In genomic region chr2:24042901-24043300, GRCm38 (mm10) we compare ENCODE assay signal across 39 mouse cellular contexts. TPM values are rescaled to one million over a fixed set of nuclear protein-coding genes. Genes with fewer than 3 reads are reported as not detected.
"Had no signal": no experiment of that assay in that cellular context is flagged by ENCODE, and none has a peak within 500 bp of the region (broad histone marks: within the 10 kb centered on the region; RNA-seq: fewer than 3 reads in every experiment).

No protein-coding gene starts in this region.

- H3K27ac ChIP-seq: heart, adult 2 months; heart, embryonic 13.5 days; heart, embryonic 15.5 days; hindbrain, embryonic 13.5 days; hindbrain, embryonic 15.5 days; hindbrain, postnatal 0 days; kidney, embryonic 15.5 days; limb, embryonic 13.5 days; limb, embryonic 15.5 days; liver, embryonic 12.5 days had no signal

- H3K4me1 ChIP-seq: heart, embryonic 13.5 days; heart, embryonic 15.5 days; hindbrain, embryonic 15.5 days; kidney, embryonic 15.5 days; limb, embryonic 13.5 days; limb, embryonic 15.5 days; liver, embryonic 12.5 days had no signal

- H3K9ac ChIP-seq: heart, embryonic 13.5 days; heart, embryonic 15.5 days; hindbrain, embryonic 13.5 days; hindbrain, embryonic 15.5 days; kidney, embryonic 15.5 days; limb, embryonic 13.5 days; limb, embryonic 15.5 days; liver, embryonic 12.5 days had no signal

- H3K4me2 ChIP-seq: heart, embryonic 11.5 days; heart, embryonic 13.5 days; heart, embryonic 15.5 days; hindbrain, embryonic 13.5 days; hindbrain, embryonic 15.5 days; kidney, embryonic 15.5 days; limb, embryonic 13.5 days; limb, embryonic 15.5 days; liver, embryonic 12.5 days had no signal

- ATAC-seq: hindbrain, postnatal 0 days; intestine, embryonic 16.5 days; liver, embryonic 12.5 days had no signal

- H3K27me3 ChIP-seq: heart, embryonic 13.5 days; heart, embryonic 15.5 days; hindbrain, embryonic 13.5 days; hindbrain, embryonic 15.5 days; kidney, embryonic 15.5 days; limb, embryonic 13.5 days; limb, embryonic 15.5 days; liver, embryonic 12.5 days had no signal

- H3K4me3 ChIP-seq: heart, adult 2 months; heart, embryonic 13.5 days; heart, embryonic 15.5 days; hindbrain, embryonic 13.5 days; hindbrain, embryonic 15.5 days; kidney, embryonic 15.5 days; limb, embryonic 13.5 days; limb, embryonic 15.5 days; liver, embryonic 12.5 days had no signal

- H3K36me3 ChIP-seq: heart, embryonic 13.5 days; heart, embryonic 15.5 days; hindbrain, embryonic 13.5 days; hindbrain, embryonic 15.5 days; kidney, embryonic 15.5 days; limb, embryonic 13.5 days; limb, embryonic 15.5 days; liver, embryonic 12.5 days had no signal

- DNase-seq: gastrocnemius, postnatal 14 days; gastrocnemius, postnatal 36 days; heart, adult 11 months; heart, adult 2 months; heart, postnatal 14 days; heart, postnatal 36 days; kidney, adult 11 months; kidney, adult 9 months; kidney, postnatal 10 days; kidney, postnatal 25 days; kidney, postnatal 4 days; layer of hippocampus, adult 9-11 months; layer of hippocampus, postnatal 36 days; left cerebral cortex, postnatal 4 days had no signal

- H3K9me3 ChIP-seq: heart, embryonic 13.5 days; heart, embryonic 15.5 days; hindbrain, embryonic 13.5 days; hindbrain, embryonic 15.5 days; kidney, embryonic 15.5 days; limb, embryonic 13.5 days; limb, embryonic 15.5 days; liver, embryonic 12.5 days had no signal

RNA-seq across cellular contexts. Expression of gene Tbpl2, which starts 53.5 kb away (rescaled TPM):
- total RNA-seq: gastrocnemius, adult 18-20 months; gastrocnemius, adult 8-10 months; gastrocnemius, postnatal 14 days; gastrocnemius, postnatal 36 days; heart, adult 2 months; heart, postnatal 14 days; heart, postnatal 36 days; hematopoietic stem cell, adult 5-6 weeks; hindbrain, postnatal 0 days; layer of hippocampus, adult 8-10 months; layer of hippocampus, postnatal 14 days; layer of hippocampus, postnatal 36 days; left cerebral cortex, adult 18-20 months; left cerebral cortex, adult 8-10 months; left cerebral cortex, postnatal 10 days; left cerebral cortex, postnatal 25 days; left cerebral cortex, postnatal 4 days had no signal
- polyA plus RNA-seq: gonadal fat pad, adult 2 months; heart, adult 2 months; heart, embryonic 11.5 days; heart, embryonic 13.5 days; heart, embryonic 15.5 days; heart, postnatal 0 days; hindbrain, embryonic 11.5 days; hindbrain, embryonic 13.5 days; hindbrain, embryonic 15.5 days; hindbrain, postnatal 0 days; intestine, embryonic 14.5 days; intestine, embryonic 16.5 days; kidney, embryonic 15.5 days; limb, embryonic 11.5 days; limb, embryonic 13.5 days; limb, embryonic 15.5 days; liver, embryonic 12.5 days had no signal
